Mouse (Mus musculus) liver, adult 2 months (tissue): ENCODE measurements at regions not wholly inside any gene's neighbourhood (a gene's known extent, or its start where the extent isn't known, plus 50 kb on each side); places are given as distances from the start of the nearest gene placed in this dataset.

ENCODE experiments used
- CTCF ChIP-seq: fragments of 200-500 bp; IDR thresholded peaks from 2 replicates; pipeline ENCODE4 v1.5.1; 2011; ENCODE audit warnings: low read depth, low read length, control low read depth
- POLR2A ChIP-seq: fragments of 200-500 bp; IDR thresholded peaks from 2 replicates; pipeline ENCODE4 v1.6.1; 2011; ENCODE audit warnings: low read length, control low read depth; ENCODE audit not compliant: insufficient read depth; ENCODE audit errors: extremely low read depth

GRCm38 (mm10) chr5:132617241-132617640 lies 74.1 kb upstream of the Auts2 start:
- no peak for TF ChIP-seq CTCF
- TF ChIP-seq POLR2A, result no peak
